Comparison of ENCODE assay signal across 18 mouse cellular contexts in the genomic region with DNA sequence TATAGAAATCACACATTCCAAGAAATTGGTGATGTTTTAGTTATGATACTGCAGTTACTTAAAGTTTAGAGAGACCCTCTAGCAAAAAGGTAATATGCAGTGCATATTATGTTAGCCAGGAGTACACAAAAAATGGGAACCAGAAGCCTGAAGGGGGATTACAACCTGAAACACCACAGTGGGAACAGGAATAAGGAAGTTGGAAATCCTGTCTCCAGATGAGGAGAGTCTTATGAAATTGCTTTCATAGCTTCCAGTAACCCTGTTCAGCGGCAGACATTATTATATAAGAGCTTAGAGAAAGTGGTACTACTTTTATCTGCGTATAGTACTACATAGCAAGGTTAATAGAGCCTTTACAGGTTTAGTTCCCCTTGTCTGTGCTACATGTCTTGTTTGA.
"Had no signal": no experiment of that assay in that cellular context is flagged by ENCODE, and none has a peak within 500 bp of the region (broad histone marks: within the 10 kb centered on the region; RNA-seq: fewer than 3 reads in every experiment).

No protein-coding gene starts in this region.

- H3K4me3 ChIP-seq: gastrocnemius, adult 2 months; heart, embryonic 13.5 days; heart, embryonic 15.5 days; hindbrain, embryonic 13.5 days; hindbrain, embryonic 15.5 days; left cerebral cortex, adult 2 months; limb, embryonic 10.5 days; limb, embryonic 12.5 days; liver, embryonic 13.5 days had no signal

- H3K27ac ChIP-seq: gastrocnemius, adult 2 months; heart, embryonic 13.5 days; heart, embryonic 15.5 days; hindbrain, embryonic 13.5 days; hindbrain, embryonic 15.5 days; hindbrain, postnatal 0 days; left cerebral cortex, adult 2 months; limb, embryonic 10.5 days; limb, embryonic 12.5 days; liver, embryonic 13.5 days had no signal

- DNase-seq: gastrocnemius, postnatal 10 days; gastrocnemius, postnatal 25 days; heart, postnatal 36 days; kidney, adult 18-20 months; kidney, adult 8-10 months; liver; liver, embryonic 13.5 days had no signal

- ATAC-seq: forebrain, embryonic 16.5 days; hindbrain, postnatal 0 days; intestine, postnatal 0 days had no signal
